14 mouse cellular contexts compared by ENCODE assay signal in the genomic region with DNA sequence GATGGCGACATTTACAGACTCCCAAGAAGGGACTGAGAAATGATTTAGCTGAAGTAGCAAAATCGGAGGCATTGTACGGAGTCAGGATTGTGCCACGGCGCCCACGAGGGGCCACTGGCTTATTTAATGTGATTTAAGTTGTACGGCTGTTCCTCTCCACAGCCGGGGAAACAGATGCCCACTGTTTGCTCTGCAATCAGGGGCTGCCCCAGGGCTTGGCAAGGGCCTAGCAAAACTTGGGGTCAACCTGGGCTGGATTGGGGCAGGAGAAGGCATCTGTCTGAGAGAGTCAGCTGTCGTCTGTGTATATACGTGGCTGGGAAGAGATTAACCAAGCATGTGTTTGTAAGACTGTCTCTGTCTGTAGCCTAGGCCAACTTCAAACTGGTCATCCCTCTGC.
DNase-seq lines count a peak whose midpoint lies in the region; ATAC-seq lines count a peak whose summit lies in the region.
"Had no signal": no experiment of that assay in that cellular context is flagged by ENCODE, and none has a peak within 500 bp of the region (broad histone marks: within the 10 kb centered on the region; RNA-seq: fewer than 3 reads in every experiment).

No protein-coding gene starts in this region.

- intact Hi-C loops in heart, postnatal 25 days (cut with DNase I), result no loop called here

- peaks cover 45% of the 10 kb centered on the region for H3K4me1 ChIP-seq in forebrain, embryonic 12.5 days
- peaks cover 23% of the 10 kb centered on the region; the same call in 1 of the 2 replicates for H3K4me1 ChIP-seq in forebrain, embryonic 11.5 days (replicated peaks; ENCODE audit: control insufficient read depth, insufficient read depth, low read length)
- peaks cover 50% of the 10 kb centered on the region for H3K4me1 ChIP-seq in limb, embryonic 15.5 days

- 0 out of 2 replicates have a peak, but pooled peaks cover 15% of the 10 kb centered on the region for H3K27me3 ChIP-seq in forebrain, embryonic 12.5 days
- no peaks in the 10 kb centered on the region; the same call in 1 of the 2 replicates for H3K27me3 ChIP-seq in forebrain, embryonic 11.5 days (ENCODE audit: control insufficient read depth, insufficient read depth, low read length)
- 0 out of 2 replicates have a peak, but pooled peaks cover 3% of the 10 kb centered on the region for H3K27me3 ChIP-seq in limb, embryonic 15.5 days

- no peak overlapping the region for H3K9ac ChIP-seq in forebrain, embryonic 12.5 days
- no peak overlapping the region for H3K9ac ChIP-seq in forebrain, embryonic 11.5 days (ENCODE audit: low read length)
- H3K9ac ChIP-seq in limb, embryonic 15.5 days, result no peak overlapping the region

- H3K36me3 ChIP-seq in forebrain, embryonic 12.5 days (replicated peaks), result no peaks in the 10 kb centered on the region
- no peaks in the 10 kb centered on the region for H3K36me3 ChIP-seq in forebrain, embryonic 11.5 days (ENCODE audit: control insufficient read depth, insufficient read depth, low read length)
- no peaks in the 10 kb centered on the region for H3K36me3 ChIP-seq in limb, embryonic 15.5 days

- 0 out of 2 replicates have a peak overlapping the region, but pooled peaks have one; percentile 10 for H3K27ac ChIP-seq in forebrain, embryonic 12.5 days
- no peak overlapping the region for H3K27ac ChIP-seq in forebrain, embryonic 11.5 days (ENCODE audit: low read depth, low read length)
- H3K27ac ChIP-seq in limb, embryonic 15.5 days, result peak overlapping the region; percentile 38; the same call in 1 of the 2 replicates

- ATAC-seq in forebrain, embryonic 12.5 days (ENCODE audit: low FRiP score), result no peak
- no peak for ATAC-seq in forebrain, embryonic 11.5 days (replicated peaks; ENCODE audit: low FRiP score)
- ATAC-seq in limb, embryonic 15.5 days (ENCODE audit: insufficient number of reproducible peaks, low FRiP score, low TSS enrichment, low read depth), result no peak
- ATAC-seq: activated CD4-positive, CD25-positive, alpha-beta regulatory T cell, adult 4 months had no signal

- no peak overlapping the region for H3K4me2 ChIP-seq in forebrain, embryonic 12.5 days
- H3K4me2 ChIP-seq in forebrain, embryonic 11.5 days (ENCODE audit: low read depth, low read length, severe bottlenecking), result no peak overlapping the region
- no peak overlapping the region for H3K4me2 ChIP-seq in limb, embryonic 15.5 days

- no peak for DNase-seq in forebrain, embryonic 11.5 days (ENCODE audit: low spot score)
- peak; percentile 57 for DNase-seq in retina, postnatal 1 day
- no peak for DNase-seq in retina, embryonic 14.5 days (ENCODE audit: low spot score)
- no peak for DNase-seq in cerebellum, postnatal 25 days
- no peak for DNase-seq in heart, postnatal 25 days (ENCODE audit: low spot score)
- no peak for DNase-seq in frontal cortex, postnatal 14 days (ENCODE audit: low spot score in 2 of 2)
- DNase-seq: cerebellum, adult 9-10 months; heart, postnatal 4 days; left cerebral cortex, postnatal 4 days had no signal

- no peaks in the 10 kb centered on the region for H3K9me3 ChIP-seq in forebrain, embryonic 12.5 days
- no peaks in the 10 kb centered on the region for H3K9me3 ChIP-seq in forebrain, embryonic 11.5 days (ENCODE audit: control insufficient read depth, low read length)
- H3K9me3 ChIP-seq in limb, embryonic 15.5 days, result no peaks in the 10 kb centered on the region
- H3K9me3 ChIP-seq: G1E had no signal

- H3K4me3 ChIP-seq in forebrain, embryonic 12.5 days (replicated peaks), result no peak overlapping the region
- no peak overlapping the region for H3K4me3 ChIP-seq in forebrain, embryonic 11.5 days (ENCODE audit: low read depth, low read length)
- H3K4me3 ChIP-seq in limb, embryonic 15.5 days, result no peak overlapping the region
- H3K4me3 ChIP-seq: erythroblast, embryonic 14.5 days had no signal

- 39% methylated on average over 10 of the region's 10 CpGs for WGBS in forebrain, embryonic 12.5 days
- 42% methylated on average over 10 of the region's 10 CpGs for WGBS in forebrain, embryonic 11.5 days
- WGBS in limb, embryonic 15.5 days, result 28% methylated on average over 10 of the region's 10 CpGs
